Mouse (Mus musculus) hindbrain, embryonic 16.5 days (tissue): ENCODE data around the gene Rab3ip. TPM values are rescaled to one million over a fixed set of nuclear protein-coding genes. Genes with fewer than 3 reads are reported as not detected.

Experiments used
- ATAC-seq: fragments of 200-750 bp; cut with Nextera tagmentation; 2 replicates; pipeline ENCODE4 v1.8.0; 2017; ENCODE audit warnings: moderate TSS enrichment, moderate library complexity
- H3K27ac ChIP-seq: fragments of 300-500 bp; sonication (generic); 2 replicates; pipeline ENCODE4 v1.5.1; 2014; ENCODE audit warnings: low read depth, mild to moderate bottlenecking, control low read depth, low read length, moderate library complexity
- H3K27me3 ChIP-seq: fragments of 300-500 bp; sonication (generic); replicated peaks from 2 replicates; pipeline ENCODE4 v1.6.1; 2014; ENCODE audit warnings: low read length; ENCODE audit not compliant: control insufficient read depth, insufficient read depth
- H3K36me3 ChIP-seq: fragments of 300-500 bp; sonication (generic); 2 replicates; pipeline ENCODE4 v1.6.1; 2014; ENCODE audit warnings: mild to moderate bottlenecking, low read length, moderate library complexity, mixed read lengths; ENCODE audit not compliant: control insufficient read depth, insufficient read depth
- H3K4me1 ChIP-seq: fragments of 300-500 bp; sonication (generic); 2 replicates; pipeline ENCODE4 v1.6.1; 2014; ENCODE audit warnings: low read depth, low read length; ENCODE audit not compliant: control insufficient read depth, insufficient read depth
- H3K4me2 ChIP-seq: fragments of 300-500 bp; sonication (generic); 2 replicates; pipeline ENCODE4 v1.6.1; 2014; ENCODE audit warnings: mild to moderate bottlenecking, low read length, control low read depth, moderate library complexity
- H3K4me3 ChIP-seq: fragments of 300-500 bp; sonication (generic); 2 replicates; pipeline ENCODE4 v1.5.1; 2014; ENCODE audit warnings: mild to moderate bottlenecking, low read length, control low read depth, moderate library complexity
- H3K9ac ChIP-seq: fragments of 300-500 bp; sonication (generic); 2 replicates; pipeline ENCODE4 v1.6.1; 2014; ENCODE audit warnings: low read depth, mild to moderate bottlenecking, control low read depth, low read length, moderate library complexity
- H3K9me3 ChIP-seq: fragments of 300-500 bp; sonication (generic); 2 replicates; pipeline ENCODE4 v1.6.1; 2014; ENCODE audit warnings: mild to moderate bottlenecking, low read length, moderate library complexity; ENCODE audit not compliant: control insufficient read depth
- WGBS: fragments of 180-500 bp; shearing (Covaris S2); extraction: QIAGEN DNeasy Blood & Tissue Kit; methylation state at CpG from one replicate; pipeline ENCODE4 v1.1.7; 2014; 5-methylcytosine and 5-hydroxymethylcytosine counted together
- polyA plus RNA-seq: library from polyadenylated mRNA; unstranded; fragments of >200 nt; fragmentation: Nextera tagmentation; extraction: Ambion mirVana; gene quantifications from 2 replicates; pipeline ENCODE4 v1.2.1, GENCODE M21; 2015

Gene Rab3ip
- polyA plus RNA-seq, 1 experiment from 2014 or later: 46.6 TPM

- Histone ChIP-seq H3K9ac (no peak overlapping the region), H3K27ac (no peak overlapping the region), H3K36me3 (peaks cover under 1% of the 10 kb centered on the region), H3K4me3 (no peak overlapping the region), H3K9me3 (no peaks in the 10 kb centered on the region), H3K27me3 (no peaks in the 10 kb centered on the region), H3K4me1 (no peaks in the 10 kb centered on the region), H3K4me2 (no peak overlapping the region)
- no peak for ATAC-seq
- 86% methylated on average over 7 of the region's 7 CpGs for WGBS
These were observed 20.1 kb downstream of the Rab3ip start for GRCm38 (mm10) chr10:116930506-116930905.

GRCm38 (mm10) chr10:116928826-116929225, 21.7 kb downstream of the Rab3ip start:
- no peak for ATAC-seq
- no peaks in the 10 kb centered on the region for H3K4me1 ChIP-seq
- H3K9ac ChIP-seq: no peak overlapping the region
- peaks cover 10% of the 10 kb centered on the region for H3K36me3 ChIP-seq
- H3K9me3 ChIP-seq: no peaks in the 10 kb centered on the region
- no peak overlapping the region for H3K4me2 ChIP-seq
- H3K4me3 ChIP-seq: no peak overlapping the region
- H3K27me3 ChIP-seq: no peaks in the 10 kb centered on the region
- H3K27ac ChIP-seq: no peak overlapping the region
- WGBS: 91% methylated on average over 3 of the region's 3 CpGs

GRCm38 (mm10) chr10:116926428-116927113, 24.0 kb downstream of the Rab3ip start:
- H3K4me1 ChIP-seq: no peaks in the 10 kb centered on the region
- no peak overlapping the region for H3K4me2 ChIP-seq
- no peak overlapping the region for H3K9ac ChIP-seq
- no peak overlapping the region for H3K4me3 ChIP-seq
- WGBS: 93% methylated on average over 11 of the region's 11 CpGs
- no peaks in the 10 kb centered on the region for H3K27me3 ChIP-seq
- H3K27ac ChIP-seq: no peak overlapping the region
- H3K9me3 ChIP-seq: no peaks in the 10 kb centered on the region
- no peak for ATAC-seq
- H3K36me3 ChIP-seq: peaks cover 15% of the 10 kb centered on the region

- no peak overlapping the region for H3K27ac ChIP-seq
- H3K27me3 ChIP-seq: no peaks in the 10 kb centered on the region
- H3K36me3 ChIP-seq: peaks cover 15% of the 10 kb centered on the region
- no peak overlapping the region for H3K9ac ChIP-seq
- H3K4me2 ChIP-seq: no peak overlapping the region
- no peak for ATAC-seq
- no peaks in the 10 kb centered on the region for H3K9me3 ChIP-seq
- H3K4me1 ChIP-seq: no peaks in the 10 kb centered on the region
- 90% methylated on average over 19 of the region's 19 CpGs for WGBS
- H3K4me3 ChIP-seq: no peak overlapping the region
These were observed 26.7 kb downstream of the Rab3ip start for GRCm38 (mm10) chr10:116923651-116924495.

- ATAC-seq: no peak
- no peaks in the 10 kb centered on the region for H3K9me3 ChIP-seq
- WGBS: 91% methylated on average over 15 of the region's 15 CpGs
- peaks cover 15% of the 10 kb centered on the region for H3K36me3 ChIP-seq
- no peak overlapping the region for H3K4me3 ChIP-seq
- H3K9ac ChIP-seq: no peak overlapping the region
- H3K27me3 ChIP-seq: no peaks in the 10 kb centered on the region
- no peak overlapping the region for H3K4me2 ChIP-seq
- H3K27ac ChIP-seq: no peak overlapping the region
- H3K4me1 ChIP-seq: no peaks in the 10 kb centered on the region
These were observed 28.4 kb downstream of the Rab3ip start for GRCm38 (mm10) chr10:116922161-116922560.

GRCm38 (mm10) chr10:116921416-116921815, 29.2 kb downstream of the Rab3ip start:
- ATAC-seq: no peak
- Histone ChIP-seq H3K4me1 (no peaks in the 10 kb centered on the region), H3K9me3 (no peaks in the 10 kb centered on the region), H3K27ac (no peak overlapping the region), H3K27me3 (no peaks in the 10 kb centered on the region), H3K4me3 (no peak overlapping the region), H3K36me3 (peaks cover 15% of the 10 kb centered on the region), H3K9ac (no peak overlapping the region), H3K4me2 (no peak overlapping the region)
- WGBS: 95% methylated on average over 15 of the region's 15 CpGs

GRCm38 (mm10) chr10:116920641-116921040, 29.9 kb downstream of the Rab3ip start:
- no peak overlapping the region for H3K4me3 ChIP-seq
- no peaks in the 10 kb centered on the region for H3K27me3 ChIP-seq
- H3K9me3 ChIP-seq: no peaks in the 10 kb centered on the region
- no peak overlapping the region for H3K4me2 ChIP-seq
- H3K9ac ChIP-seq: no peak overlapping the region
- ATAC-seq: no peak
- no peak overlapping the region for H3K27ac ChIP-seq
- H3K4me1 ChIP-seq: no peaks in the 10 kb centered on the region
- WGBS: 96% methylated on average over 8 of the region's 8 CpGs
- H3K36me3 ChIP-seq: peaks cover 15% of the 10 kb centered on the region

GRCm38 (mm10) chr10:116919368-116920317, 30.9 kb downstream of the Rab3ip start:
- Histone ChIP-seq H3K4me2 (no peak overlapping the region), H3K9me3 (no peaks in the 10 kb centered on the region), H3K4me1 (no peaks in the 10 kb centered on the region), H3K27ac (no peak overlapping the region), H3K27me3 (no peaks in the 10 kb centered on the region), H3K9ac (no peak overlapping the region), H3K36me3 (peaks cover 12% of the 10 kb centered on the region), H3K4me3 (no peak overlapping the region)
- WGBS: 87% methylated on average over 25 of the region's 25 CpGs
- ATAC-seq: no peak
